Mouse (Mus musculus): ENCODE measurements around the gene Pnpla2. TPM values are rescaled to one million over a fixed set of nuclear protein-coding genes. Genes with fewer than 3 reads are reported as not detected.
A peak's percentile ranks its signal among the peaks of the same experiment; 100 is the strongest.
"Not testable (repeated sequence)": the region's sequence is repeated elsewhere in the genome, so short reads cannot be mapped to it uniquely, and the experiment has no call there.

Pnpla2 gene
- 100 to 1,000 TPM; 250 to 384 (median 284) TPM for total RNA-seq (2022)

DNA sequence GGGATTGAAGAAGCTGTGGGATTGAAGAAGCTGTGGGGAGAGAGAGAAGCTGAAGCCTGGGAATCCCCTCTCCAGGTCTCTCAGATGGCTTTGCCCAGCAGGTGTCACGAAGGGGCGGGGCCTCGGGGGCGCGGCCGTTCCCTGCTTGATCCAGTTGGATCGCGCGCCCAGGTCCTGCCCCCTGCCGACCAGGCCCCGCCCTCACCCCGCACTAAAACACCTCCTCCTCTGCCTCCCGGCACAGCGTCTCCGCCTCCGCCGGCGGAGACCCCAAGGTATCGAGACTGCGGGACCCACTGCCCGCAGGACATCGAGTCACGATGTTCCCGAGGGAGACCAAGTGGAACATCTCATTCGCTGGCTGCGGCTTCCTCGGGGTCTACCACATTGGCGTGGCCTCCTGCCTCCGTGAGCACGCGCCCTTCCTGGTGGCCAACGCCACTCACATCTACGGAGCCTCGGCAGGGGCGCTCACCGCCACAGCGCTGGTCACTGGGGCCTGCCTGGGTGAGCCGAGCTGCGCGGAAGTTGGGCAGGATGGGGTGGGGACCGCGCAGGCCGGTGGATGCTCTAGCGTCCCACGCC, at the start of gene Pnpla2:
TSS of gene Pnpla2 (plus strand) at position 232 of the 585 bp plus-strand sequence.
- DNase-seq (ENCODE audit: low spot score in 2 of 2), result peak; percentile 93 to 94

DNA sequence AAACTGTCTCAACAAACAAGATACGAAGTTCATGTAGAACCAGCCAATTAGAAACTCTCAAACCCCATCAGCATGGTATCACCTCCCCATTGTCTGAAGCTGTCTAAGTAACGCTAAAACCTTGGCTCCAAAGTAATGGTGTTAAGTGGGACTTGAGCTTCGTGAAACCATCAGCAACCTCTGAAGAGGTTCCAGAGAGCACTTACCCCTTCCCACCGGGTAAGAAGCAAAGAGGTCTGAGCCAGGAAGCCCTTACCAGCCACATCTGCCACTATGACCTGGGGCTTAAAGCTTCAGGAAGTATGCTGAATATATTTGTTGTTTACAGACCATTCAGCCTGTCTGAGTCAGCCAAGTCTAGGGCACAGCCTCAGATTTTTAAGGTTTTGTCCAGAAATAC, 49.5 kb upstream of the Pnpla2 start:
- no peak for DNase-seq (ENCODE audit: low spot score in 2 of 2)

DNA sequence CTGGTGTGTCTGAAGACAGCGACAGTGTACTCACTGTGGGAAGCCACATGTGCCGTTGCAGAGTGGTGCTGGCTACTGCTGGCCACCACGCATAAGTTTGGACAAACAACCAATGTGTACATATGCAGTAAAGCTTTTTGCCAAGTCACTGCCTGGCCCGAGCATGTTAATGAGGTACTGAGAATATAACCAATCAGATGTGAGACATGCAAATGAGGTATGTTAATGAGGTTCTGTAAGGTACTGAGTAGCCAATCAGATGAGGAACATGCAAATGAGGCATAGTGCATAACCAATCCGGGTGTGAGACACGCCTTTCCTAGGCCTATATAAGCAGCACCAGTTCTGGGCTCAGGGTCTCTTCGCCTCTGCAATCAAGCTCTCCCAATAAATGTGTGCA, 47.3 kb upstream of the Pnpla2 start:
- not testable (repeated sequence) for DNase-seq (ENCODE audit: low spot score in 2 of 2)

DNA sequence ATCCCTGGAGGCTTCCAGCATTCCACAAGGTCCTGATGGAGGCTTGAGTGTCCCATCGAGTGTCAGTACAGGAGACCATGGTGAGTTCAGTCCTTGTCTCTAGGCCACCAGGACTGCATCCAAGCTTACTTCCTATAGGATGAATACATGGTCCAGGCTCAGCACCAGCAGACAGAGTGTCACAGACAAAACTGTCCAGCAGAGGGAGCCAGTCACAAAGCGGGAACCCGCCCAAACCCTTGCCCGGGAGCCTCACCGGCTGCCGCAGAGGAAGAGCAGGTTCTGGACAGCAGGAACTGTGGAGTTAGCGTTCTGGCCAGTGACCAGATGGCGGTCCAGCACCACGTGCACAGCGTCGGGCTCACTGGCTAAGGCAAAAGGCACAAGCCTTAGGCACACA, 46.2 kb upstream of the Pnpla2 start:
- peak; percentile 67 to 74 for DNase-seq (ENCODE audit: low spot score in 2 of 2)

DNA sequence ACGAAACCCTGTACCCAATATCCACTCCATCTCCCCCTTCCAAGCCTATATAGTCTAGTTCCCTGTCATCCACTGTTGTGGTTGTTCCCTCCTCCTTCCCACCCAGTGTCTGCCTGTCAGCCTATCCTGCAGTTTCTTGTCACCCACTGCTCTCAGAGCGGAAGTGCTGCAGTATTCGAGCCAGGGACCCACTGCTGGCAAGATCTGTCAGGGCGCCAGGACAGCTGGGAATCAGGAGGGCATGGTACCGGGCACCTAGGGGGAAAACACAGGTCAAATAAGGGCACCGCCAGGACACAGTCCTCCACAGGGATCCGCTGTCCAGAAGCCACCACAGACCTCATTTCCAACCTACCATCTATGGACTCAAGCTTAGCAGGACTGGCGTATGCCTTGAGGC, 44.4 kb upstream of the Pnpla2 start:
- no peak for DNase-seq (ENCODE audit: low spot score in 2 of 2)

DNA sequence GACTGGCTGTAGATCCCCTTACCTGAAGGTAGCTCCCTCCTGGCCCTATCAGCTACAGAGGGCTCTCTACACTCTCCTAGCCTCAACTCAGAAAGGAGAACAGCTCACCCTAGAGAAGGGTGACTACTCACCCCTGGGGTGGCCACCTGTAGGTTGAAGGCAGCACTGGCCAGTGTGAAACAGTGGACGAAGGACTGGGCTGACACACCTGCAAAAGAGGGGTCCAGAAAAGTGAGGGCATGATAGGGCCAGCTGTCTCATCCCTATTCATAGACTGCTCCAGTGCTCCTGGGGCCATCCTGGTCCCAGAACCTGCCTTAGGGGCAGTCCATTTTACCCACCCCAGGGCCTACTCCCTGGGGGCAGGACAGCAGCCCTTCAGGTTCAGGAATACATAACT, 43.3 kb upstream of the Pnpla2 start:
- DNase-seq (ENCODE audit: low spot score in 2 of 2), result no peak

DNA sequence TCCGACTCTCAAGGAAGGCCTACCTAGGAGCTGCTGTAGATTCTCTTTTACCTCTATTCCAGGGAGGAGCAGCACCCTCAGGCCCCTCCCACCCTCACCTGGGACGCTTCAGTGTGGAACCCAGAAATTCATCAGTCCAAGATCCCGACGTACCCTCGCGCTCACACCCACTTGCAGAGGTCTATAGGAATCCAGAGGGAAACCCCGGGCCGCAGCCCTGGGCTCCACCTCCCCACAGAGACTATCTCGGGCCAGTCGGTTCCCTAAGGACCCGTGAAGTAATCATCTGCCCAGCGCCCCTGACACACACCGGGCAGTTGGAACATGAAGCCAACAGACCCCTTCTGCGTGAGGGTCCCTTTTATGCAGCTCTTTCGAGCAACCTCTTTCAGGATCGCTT, 41.7 kb upstream of the Pnpla2 start:
- DNase-seq (ENCODE audit: low spot score in 2 of 2), result no peak

DNA sequence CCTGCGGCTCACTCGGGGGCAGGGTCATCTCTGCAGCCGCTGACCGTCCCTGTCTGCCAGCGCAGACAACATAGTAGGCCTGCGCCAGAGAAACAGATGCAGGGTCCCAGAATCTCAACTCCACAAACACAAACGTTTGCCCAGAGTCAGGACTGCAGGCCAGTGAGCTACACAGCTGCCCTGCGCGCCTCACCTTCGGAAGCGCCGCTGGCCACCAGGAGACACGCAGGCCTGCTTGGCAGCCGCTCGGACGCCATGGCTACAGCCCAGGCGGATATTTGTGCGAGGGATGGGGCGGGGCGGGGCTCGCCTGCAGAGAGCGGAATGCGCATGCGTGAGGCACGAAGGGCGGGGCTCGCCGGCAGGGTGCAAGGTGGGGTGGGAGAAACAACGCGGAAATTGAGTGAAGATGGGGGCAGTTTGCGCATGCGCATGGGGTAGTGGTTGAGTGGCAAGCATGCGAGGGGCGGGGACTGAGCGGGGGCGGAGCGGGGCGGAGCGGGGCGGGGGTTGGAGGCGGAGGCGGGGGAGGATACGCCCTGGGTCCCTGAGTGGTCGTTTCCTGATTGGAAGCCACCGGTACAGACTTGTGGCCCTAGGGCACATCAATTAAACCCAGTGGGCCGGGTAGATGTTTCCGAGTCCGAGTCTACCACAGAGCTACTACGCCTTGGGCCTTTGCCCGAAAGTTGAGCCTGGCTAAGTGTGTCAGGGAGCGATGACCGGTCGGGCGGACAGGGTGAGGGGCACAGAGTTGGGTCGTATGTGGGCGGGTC, 41.0 kb upstream of the Pnpla2 start, which contains the start of gene Gatd1:
TSS of gene Gatd1 (minus strand) at position 328 of the 776 bp plus-strand sequence.
- peak; percentile 95 to 99 for DNase-seq (ENCODE audit: low spot score in 2 of 2)

DNA sequence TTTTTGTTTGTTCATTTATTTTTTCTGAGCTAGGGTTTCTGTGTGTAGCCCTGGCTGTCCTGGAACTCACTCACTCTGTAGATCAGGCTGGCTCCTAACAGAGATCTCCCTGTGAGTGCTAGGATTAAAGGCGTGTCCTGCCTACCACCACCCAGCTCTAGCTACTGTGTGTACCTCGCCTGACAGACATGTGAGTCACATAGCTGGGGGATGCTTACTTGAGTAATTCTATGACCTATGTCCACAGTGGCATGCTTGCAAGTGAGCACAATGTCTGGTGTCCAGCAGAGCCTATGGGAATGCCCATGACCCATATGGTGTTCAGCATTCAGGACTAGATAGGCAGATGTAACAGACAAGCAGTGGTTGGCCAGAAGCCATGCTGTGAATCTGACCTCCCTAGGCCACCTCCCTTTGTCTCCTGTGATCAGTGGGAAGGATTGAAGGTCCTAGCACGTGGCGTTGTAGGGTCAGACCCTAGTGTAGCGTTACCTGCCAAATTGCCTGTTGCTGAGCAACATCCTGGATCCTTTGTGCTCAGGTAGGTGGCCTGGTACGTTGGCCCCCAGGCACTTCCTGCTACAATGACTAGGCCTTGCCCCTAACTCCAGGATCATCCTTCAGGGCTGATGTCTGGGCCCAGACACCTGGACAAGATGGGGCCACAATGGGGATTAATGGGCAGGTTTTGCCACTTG, 38.7 kb upstream of the Pnpla2 start:
- DNase-seq (ENCODE audit: low spot score in 2 of 2), result no peak

DNA sequence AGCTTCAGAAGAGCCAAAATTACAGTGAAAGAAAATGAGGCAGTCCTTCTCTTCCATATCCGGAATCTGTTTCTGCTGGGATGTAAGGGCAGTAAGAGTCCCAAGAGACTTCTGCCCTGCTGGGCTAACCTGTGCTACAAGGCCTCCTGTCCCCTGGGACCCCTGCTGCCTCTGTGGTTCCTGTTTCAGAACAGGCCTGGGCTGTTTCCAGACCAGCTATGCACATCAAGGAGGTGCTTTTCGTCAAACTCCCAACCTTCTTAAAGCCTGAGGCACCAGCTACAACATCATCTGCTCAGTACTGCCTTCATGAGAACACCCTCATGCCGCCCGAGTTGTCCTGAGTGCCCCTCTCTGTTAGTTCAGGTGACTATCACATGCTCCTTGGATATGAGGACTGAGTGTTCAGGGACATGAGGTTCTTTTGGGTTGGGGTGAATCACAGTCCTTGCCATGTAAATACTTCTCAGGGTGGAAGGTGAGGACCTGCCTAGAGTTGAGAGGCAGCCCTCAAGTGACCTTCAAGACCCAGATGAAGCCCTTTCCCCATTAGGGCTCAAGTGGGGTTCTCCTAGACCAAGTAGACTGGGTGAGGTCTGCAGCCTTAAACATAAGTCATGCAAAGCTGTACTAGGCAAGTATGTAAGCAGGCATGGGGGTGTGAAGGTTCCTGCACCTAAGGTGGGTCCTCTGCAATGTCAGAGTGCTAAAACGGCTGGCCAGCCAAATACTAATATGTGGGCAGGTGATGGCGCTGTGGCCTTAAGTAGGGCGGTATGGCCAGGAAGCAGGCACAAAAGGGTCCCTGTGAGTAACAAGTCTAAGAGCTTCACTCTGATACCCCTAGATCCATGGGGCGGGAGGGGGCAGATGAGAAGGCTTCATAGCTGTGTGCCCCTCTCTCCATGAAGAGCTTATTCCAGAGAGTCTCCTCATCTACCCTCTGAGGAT, 37.0 kb upstream of the Pnpla2 start:
- no peak for DNase-seq (ENCODE audit: low spot score in 2 of 2)

DNA sequence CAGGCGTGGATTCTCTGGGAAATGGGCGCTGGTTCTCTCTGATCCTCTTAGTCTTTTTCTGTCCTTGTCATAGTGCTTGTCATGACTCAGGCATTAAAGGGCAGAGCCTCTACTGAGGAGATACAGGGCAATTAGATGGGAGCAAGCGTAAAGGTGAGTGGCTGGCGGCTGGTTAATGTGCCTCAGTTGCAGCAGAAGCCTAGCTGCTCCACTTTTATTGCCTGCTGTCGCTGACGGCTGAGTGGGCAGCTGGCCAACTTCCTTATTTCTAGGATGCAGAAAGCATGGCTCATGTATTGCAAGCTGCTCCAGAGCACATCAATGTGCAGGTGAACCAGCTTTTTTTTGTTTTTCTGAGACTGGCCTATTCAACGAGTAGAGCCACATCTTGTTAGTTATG, 36.0 kb upstream of the Pnpla2 start:
- DNase-seq (ENCODE audit: low spot score in 2 of 2), result no peak

DNA sequence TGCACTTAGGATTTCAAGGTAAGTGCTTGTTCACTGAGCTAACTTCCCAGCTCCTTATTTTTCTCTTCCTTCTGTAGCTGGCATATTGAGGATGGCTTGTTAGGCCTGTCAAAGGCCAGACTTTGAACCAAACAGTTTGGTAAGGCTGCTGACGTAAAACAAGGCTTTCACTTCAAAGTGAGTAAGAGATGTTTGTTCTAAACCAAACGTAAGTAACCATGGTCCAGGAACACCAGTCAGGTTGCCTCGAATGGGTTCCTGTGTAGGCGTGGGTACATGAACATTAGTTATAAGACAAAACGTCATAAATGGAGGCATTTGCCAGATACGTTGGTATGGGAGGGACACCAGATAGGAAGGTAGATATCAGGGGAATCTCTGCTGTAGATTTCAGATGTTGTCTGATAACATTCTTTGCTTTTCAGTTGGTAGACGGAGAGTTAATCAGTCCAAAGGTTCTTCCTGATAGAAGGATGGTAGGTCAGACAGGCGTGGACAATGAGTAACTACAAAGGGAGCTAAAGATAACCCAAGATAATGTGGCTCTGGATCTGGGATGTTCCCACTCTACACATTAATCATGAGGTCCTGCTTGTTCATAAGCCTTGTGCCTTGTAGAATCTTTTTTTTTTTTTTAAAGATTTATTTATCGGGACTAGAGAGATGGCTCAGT, 34.8 kb upstream of the Pnpla2 start:
- no peak for DNase-seq (ENCODE audit: low spot score in 2 of 2)

DNA sequence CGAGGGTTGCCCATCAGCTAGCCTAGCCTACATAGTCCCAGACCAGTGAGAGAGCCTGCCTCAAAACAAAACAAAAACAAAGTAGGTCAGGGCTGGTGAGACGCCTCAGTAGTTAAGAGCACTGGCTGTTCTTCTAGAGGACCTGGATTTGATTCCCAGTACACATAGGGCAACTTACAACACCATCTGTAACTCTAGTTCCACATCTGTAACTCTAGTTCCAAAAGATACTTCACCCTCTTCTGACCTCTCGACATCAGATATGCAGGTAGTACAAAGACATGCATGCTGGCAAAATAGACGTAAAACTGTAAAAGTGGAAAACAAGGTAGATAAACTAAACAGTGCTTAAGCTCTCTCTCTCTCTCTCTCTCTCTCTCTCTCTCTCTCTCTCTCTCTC, 31.2 kb upstream of the Pnpla2 start:
- no peak for DNase-seq (ENCODE audit: low spot score in 2 of 2)

DNA sequence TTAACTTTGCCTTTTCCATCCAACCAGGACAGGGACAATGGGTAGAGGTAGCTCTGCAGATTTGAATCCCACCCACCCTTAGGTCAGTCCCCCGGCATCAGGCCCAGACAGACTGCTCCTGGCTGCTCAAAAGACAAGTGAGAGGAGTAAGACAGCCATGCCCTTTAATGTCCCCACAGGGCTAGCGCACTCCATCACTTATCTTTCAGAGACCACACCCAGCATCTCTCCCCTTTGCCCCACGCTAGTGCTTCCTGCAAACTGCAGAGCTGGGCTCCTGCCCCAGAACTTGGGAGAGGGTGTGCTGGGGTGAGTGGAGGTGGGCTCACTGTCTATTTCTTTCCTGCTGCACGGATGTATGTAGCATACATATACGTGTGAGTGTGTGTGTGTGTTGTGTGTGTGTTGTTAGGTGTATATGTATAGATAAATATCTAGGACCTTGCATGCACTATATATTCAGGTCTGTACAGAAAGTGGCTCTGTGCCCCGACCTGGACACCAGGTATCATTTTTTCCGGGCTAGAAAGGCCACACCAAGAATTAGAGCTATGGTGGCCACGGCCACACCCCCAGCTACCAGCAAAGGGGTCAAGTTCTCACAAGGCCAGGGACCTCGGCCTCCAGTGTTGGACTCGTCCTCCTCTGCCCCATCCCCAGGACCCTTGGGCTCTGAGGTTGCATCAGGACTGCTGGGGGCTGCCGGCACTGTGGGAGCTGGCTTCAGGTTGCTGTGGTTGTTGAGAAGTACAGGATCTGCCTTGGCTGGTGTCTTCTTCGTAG, 27.9 kb upstream of the Pnpla2 start:
- no peak for DNase-seq (ENCODE audit: low spot score in 2 of 2)

DNA sequence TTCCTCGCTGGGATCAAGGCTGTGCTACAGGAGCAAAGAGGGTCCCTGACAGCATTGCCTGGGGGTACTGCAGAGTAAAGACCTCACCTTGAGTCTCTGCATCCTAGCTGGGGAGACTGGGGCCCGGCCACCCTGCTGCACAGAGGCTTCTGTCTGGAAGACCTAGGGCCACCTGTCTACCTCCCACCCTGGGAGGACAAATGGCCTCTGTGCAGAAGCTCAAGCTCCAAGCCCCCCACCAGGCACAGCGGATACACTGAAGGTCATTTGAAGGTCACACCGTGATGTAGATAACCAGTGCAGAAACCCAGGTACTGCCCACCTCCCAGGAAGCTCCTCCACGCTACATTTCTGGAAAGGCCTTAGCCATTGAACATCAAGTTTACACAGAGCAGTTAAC, 26.3 kb upstream of the Pnpla2 start:
- no peak for DNase-seq (ENCODE audit: low spot score in 2 of 2)

DNA sequence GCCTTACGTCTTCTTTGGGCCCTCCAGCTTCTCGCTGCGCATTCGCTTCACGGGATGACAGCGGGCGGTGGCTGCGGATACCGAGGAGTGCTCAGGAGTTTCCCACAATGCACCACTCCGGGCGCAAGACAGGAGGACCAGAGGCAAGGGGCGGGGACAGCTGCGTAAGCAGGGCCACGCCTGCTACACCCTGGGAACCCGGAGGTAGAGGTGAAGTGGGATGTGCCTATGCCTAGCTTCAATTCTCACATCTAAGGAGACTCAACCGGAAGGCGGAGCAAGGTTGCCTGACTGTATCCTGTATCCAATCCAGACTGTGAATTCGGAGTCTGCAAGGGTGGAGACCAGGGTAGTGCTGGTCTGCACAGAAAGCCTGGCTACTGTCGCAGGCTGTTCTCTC, 25.7 kb upstream of the Pnpla2 start, which contains the start of gene Cend1:
TSS of gene Cend1 (minus strand) at position 182 of the 400 bp plus-strand sequence.
- no peak for DNase-seq (ENCODE audit: low spot score in 2 of 2)

DNA sequence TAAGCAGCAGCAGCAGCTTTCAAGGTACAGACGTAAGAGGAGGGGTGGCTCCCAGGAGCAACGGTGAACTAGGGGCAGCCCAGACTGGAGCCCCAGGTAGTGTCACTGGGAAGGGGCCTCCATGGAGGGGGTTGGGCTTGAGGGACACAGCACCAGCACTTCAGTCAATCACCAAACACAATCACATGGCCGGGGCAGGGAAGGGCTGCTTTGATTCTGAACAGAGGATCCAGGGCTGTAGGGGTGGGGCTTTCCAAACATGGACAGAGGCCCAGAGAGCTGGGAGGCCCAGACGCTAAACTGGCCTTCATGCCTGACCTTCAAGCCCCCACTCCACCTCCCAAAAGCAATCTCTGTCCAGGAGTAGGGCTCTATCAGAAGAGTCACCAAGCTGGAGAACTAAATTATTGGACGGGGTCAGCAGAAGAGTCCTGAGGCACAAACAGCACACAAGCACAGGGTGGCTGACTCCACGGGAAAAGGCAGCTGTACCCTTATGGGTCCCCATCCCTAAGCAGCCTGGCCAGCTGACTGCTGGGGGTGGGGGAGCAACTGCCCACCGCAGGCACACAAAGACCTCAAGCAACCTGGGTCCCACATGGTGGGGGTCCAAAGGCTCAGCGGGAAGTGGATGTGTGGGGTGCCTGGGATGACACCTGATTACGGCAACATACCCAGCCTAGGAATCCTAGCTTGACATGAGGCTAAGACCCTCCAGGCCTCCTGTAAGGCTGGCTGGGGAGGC, 25.0 kb upstream of the Pnpla2 start:
- DNase-seq (ENCODE audit: low spot score in 2 of 2), result no peak

DNA sequence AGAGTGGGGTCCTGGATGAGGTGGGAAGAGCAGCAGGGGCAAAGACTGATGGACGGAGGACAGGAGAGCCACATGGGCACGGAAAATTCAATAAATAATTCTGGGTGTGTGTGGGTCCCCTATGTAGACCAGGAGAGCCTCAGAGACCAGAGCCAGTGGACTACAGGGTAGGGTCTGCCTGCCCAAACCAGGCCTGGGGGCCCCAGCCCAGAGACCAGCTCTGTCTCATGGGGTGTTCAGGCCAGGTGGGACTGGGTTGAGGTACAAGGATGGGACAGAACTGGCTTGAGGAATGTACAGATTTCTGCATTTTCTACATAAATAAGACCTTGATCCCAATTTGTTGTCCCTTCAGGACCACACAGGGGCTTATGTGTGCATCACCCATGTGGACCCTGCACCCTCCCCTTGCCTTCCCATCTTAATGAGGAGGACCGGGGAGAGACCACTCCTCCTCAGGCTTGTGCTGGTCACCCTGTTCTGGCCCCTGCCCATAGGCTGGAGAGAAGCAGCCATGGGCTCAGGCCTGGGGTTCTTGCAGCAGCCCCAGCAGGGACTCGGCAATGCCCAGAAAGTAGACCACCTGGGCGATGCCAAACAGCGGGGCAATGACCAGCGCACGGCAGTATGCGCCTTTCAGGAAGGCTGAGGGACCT, 24.3 kb upstream of the Pnpla2 start:
- no peak for DNase-seq (ENCODE audit: low spot score in 2 of 2)

Measured in gastrocnemius, adult 8-10 months (tissue).